Mouse (Mus musculus): ENCODE measurements around the gene Fto. TPM values are rescaled to one million over a fixed set of nuclear protein-coding genes. Genes with fewer than 3 reads are reported as not detected.

The Fto gene
- polyA plus RNA-seq, 1 experiment from 2014 or later, result 107 TPM

DNA sequence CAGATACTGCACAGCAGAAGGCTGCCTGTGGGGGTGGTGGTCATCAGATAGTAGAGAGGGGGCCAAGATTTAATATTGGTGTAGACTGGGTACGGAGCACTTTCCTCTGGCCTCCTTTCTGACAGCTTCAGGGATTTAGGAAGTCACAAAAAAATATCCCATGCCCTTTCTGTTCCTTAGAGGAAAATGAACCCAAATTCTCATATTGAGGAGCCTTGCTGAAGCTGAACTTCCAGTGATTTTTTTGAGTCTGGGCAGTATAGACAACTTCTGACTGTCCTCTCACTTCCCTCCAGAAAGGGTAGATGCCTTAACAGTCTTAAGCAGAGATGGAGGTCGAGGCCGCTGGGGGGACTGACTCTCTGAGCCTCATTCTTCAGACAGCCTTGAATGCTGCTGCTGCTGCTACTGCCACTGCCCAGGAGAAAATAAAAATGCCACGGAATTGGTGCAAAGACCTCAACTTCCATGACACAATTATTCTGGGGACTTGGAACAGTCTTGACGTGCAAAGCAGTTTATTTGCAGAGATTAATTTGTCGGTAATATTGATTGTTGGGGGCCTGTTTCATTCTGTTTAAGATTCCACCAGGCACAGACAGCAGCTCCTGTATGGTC, 398.8 kb downstream of the Fto start:
- WGBS, result 26% methylated on average over 6 of the region's 6 CpGs
- Histone ChIP-seq H3K27me3 (peaks cover 13% of the 10 kb centered on the region; the same call in 1 of the 2 replicates), H3K27ac (no peak overlapping the region), H3K9me3 (no peaks in the 10 kb centered on the region), H3K4me2 (peak overlapping the region; percentile 55; the same call in 1 of the 2 replicates), H3K36me3 (no peaks in the 10 kb centered on the region), H3K9ac (no peak overlapping the region), H3K4me3 (no peak overlapping the region), H3K4me1 (peaks cover 31% of the 10 kb centered on the region)
- no peak for ATAC-seq (ENCODE audit: insufficient number of reproducible peaks, insufficient read depth, low FRiP score, low TSS enrichment, low read depth)

DNA sequence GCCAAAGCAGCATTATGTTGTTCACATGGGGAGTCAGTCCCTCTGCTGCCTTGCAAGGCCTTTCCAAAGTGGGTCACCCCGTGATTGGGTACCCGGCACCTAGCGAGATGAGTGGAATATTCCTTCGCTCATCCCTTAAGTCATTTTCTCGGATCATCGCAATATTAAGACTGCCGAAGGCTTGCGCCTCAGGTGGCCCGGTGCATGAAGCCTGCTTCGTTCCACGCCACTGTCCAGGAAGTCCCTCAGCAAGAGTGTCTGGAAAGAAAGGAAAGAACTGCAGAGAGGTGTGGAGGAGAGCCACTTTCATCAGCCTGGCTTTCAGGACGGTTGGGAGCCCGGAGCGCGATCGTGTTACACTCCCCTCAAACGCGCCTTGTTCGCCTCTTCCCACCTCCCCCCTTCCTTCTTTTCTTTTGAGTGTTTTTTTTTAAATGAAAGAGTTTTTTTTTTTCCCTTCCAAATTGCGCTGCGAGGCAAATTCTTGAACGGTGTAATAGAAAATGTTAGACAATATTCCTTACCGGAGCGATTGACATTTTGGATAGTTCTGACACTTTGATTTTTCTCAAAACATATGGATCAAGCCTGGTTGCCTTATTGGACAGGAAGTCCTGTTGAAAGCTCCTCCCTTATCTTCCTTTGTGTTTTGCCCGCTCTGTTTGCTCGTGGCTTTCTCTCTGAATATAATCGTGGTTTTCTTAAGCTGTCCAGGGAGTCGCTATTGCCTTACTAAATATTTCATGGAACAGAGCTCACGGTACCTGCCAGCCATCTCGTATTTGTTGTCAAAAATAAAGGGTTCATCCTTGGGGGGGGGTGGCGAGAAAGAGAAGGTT, 399.6 kb downstream of the Fto start:
- 0 out of 2 replicates have a peak, but pooled peaks have one; percentile 64 for ATAC-seq (ENCODE audit: insufficient number of reproducible peaks, insufficient read depth, low FRiP score, low TSS enrichment, low read depth)
- peaks cover 31% of the 10 kb centered on the region for H3K4me1 ChIP-seq
- H3K27me3 ChIP-seq, result peaks cover 13% of the 10 kb centered on the region; the same call in 1 of the 2 replicates
- H3K36me3 ChIP-seq, result no peaks in the 10 kb centered on the region
- WGBS, result 2% methylated on average over 31 of the region's 31 CpGs
- H3K4me2 ChIP-seq, result peak overlapping the region; percentile 55
- H3K9me3 ChIP-seq, result no peaks in the 10 kb centered on the region
- H3K9ac ChIP-seq, result peak overlapping the region; percentile 23; the same call in 1 of the 2 replicates
- no peak overlapping the region; the same call in 1 of the 2 replicates for H3K27ac ChIP-seq
- H3K4me3 ChIP-seq, result peak overlapping the region; percentile 34

DNA sequence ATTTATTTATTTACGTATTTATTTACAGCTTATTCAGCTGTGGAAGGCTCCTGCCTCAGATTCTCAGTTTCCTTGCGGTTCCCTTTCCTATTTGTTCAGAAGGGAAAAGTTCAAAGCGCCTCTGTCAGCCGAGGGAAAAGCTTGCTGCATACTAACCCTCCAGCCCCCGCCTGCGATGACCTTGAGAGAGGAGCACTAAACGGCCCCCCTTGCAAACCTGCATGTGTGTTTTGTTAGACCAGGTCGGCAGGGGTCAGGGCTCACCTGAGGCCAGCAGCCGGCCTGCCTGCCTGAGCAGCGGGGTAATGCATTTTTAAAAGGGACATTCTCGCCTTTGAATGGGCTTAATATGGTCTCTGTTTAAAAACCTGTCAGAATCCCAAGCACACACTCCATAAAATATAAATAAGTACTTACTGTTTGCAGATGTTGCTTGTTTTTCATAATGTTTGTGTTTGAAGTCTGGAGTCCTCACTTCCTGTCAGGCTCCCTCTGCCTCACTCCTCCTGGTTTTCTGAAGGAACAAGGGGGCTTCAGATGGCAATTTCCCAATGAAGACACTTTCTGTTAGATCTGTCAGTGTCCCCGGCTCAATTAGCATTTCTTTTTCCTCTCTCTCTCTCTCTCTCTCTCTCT, 400.5 kb downstream of the Fto start:
- Histone ChIP-seq H3K27me3 (peaks cover 13% of the 10 kb centered on the region; the same call in 1 of the 2 replicates), H3K9me3 (no peaks in the 10 kb centered on the region), H3K4me1 (peaks cover 31% of the 10 kb centered on the region), H3K27ac (peak overlapping the region; percentile 23; the same call in 1 of the 2 replicates), H3K9ac (peak overlapping the region; percentile 11; the same call in 1 of the 2 replicates), H3K36me3 (no peaks in the 10 kb centered on the region), H3K4me3 (peak overlapping the region; percentile 34), H3K4me2 (peak overlapping the region; percentile 55)
- 7% methylated on average over 12 of the region's 12 CpGs for WGBS
- no peak for ATAC-seq (ENCODE audit: insufficient number of reproducible peaks, insufficient read depth, low FRiP score, low TSS enrichment, low read depth)

DNA sequence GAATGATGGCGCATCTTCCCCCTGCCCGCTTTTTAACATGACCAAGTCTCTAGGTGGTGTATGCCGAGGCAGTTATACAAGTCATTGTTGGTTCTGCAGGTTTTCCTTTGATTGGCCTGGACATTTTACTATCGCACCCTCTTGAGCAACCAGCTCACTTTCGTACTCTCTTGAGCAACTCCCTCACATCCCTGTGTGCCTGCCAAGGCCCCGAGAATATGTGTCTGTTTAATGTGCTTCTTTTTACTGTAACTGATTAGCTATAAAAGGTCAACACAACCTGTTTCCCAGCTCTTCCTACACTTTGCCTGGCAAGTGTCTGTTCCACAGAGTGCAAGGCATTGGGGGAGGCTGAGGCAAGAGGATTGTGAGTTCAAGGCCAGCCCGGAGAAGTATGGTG, 401.4 kb downstream of the Fto start:
- 82% methylated on average over 7 of the region's 7 CpGs for WGBS
- Histone ChIP-seq H3K27ac (no peak overlapping the region), H3K36me3 (no peaks in the 10 kb centered on the region), H3K4me1 (peaks cover 31% of the 10 kb centered on the region), H3K4me2 (no peak overlapping the region), H3K4me3 (no peak overlapping the region), H3K9ac (no peak overlapping the region), H3K9me3 (no peaks in the 10 kb centered on the region), H3K27me3 (peaks cover 12% of the 10 kb centered on the region; the same call in 1 of the 2 replicates)
- ATAC-seq (ENCODE audit: insufficient number of reproducible peaks, insufficient read depth, low FRiP score, low TSS enrichment, low read depth), result no peak

DNA sequence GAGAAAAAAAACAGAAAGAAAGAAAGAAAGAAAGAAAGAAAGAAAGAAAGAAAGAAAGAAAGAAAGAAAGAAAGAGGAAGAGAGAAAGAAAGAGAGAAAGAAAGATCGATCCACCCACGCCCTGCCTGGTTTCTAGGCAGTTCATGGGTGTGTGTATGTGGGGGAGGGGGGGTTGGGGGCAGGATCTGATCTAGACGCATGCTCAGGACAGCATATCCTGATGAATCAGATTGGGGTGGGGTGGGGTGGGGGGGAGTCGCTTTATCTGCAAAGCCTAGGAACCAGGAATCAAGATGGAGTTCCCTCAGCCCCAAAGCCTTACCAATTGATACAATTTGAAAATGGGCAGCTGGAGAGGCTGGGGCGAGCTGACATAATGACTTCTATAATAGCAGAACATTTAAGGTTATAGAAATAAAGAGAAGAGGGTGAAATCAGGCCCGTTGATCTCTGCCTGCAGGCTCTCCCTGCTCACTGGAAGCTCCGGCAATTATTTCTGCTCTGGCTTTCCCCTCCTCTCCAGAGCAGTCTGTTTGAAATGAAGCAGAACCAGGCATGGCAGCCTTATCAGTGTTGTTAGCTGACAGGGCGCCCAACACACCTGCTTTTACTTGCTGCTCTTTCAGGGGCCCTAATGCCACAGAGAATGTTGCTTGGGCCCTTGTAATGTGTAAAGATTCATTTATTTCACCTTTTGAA, 402.2 kb downstream of the Fto start:
- Histone ChIP-seq H3K36me3 (no peaks in the 10 kb centered on the region), H3K4me2 (no peak overlapping the region), H3K27ac (no peak overlapping the region), H3K4me3 (no peak overlapping the region), H3K27me3 (peaks cover 5% of the 10 kb centered on the region; the same call in 1 of the 2 replicates), H3K9me3 (no peaks in the 10 kb centered on the region), H3K4me1 (peaks cover 29% of the 10 kb centered on the region), H3K9ac (no peak overlapping the region)
- ATAC-seq (ENCODE audit: insufficient number of reproducible peaks, insufficient read depth, low FRiP score, low TSS enrichment, low read depth), result no peak
- WGBS, result 26% methylated on average over 8 of the region's 8 CpGs

Other genes starting within 250 kb of the Fto start
- gene Rbl2, start 243.5 kb upstream of the Fto start, polyA plus RNA-seq (2015; fragmentation: Nextera tagmentation; extraction: Ambion mirVana), result 16.5 and 19.4 TPM in 2 replicates
- 54.2 and 58.2 TPM in 2 replicates for gene Aktip, start 113.5 kb upstream of the Fto start, polyA plus RNA-seq (2015; fragmentation: Nextera tagmentation; extraction: Ambion mirVana)
- 18.1 and 21.5 TPM in 2 replicates for gene Rpgrip1l, start 263 bp upstream of the Fto start, polyA plus RNA-seq (2015; fragmentation: Nextera tagmentation; extraction: Ambion mirVana)